Mouse (Mus musculus) midbrain, embryonic 11.5 days (tissue): Measurements from ENCODE around the gene Sfxn1. TPM values are rescaled to one million over a fixed set of nuclear protein-coding genes. Genes with fewer than 3 reads are reported as not detected.

Experiments used
- ATAC-seq: fragments of 200-750 bp; cut with Nextera tagmentation; 2 replicates; pipeline ENCODE4 v1.8.0; 2017; ENCODE audit warnings: moderate TSS enrichment, moderate library complexity; ENCODE audit not compliant: low FRiP score
- DNase-seq: peaks from one replicate; pipeline ENCODE4 v3.0.0; 2015; ENCODE audit warnings: low spot score; ENCODE audit errors: missing footprints
- H3K27ac ChIP-seq: fragments of 300-500 bp; sonication (generic); 2 replicates; pipeline ENCODE4 v1.5.1; 2014; ENCODE audit warnings: low read depth, low read length
- H3K27me3 ChIP-seq: fragments of 300-500 bp; sonication (generic); 2 replicates; pipeline ENCODE4 v1.6.1; 2014; ENCODE audit warnings: mild to moderate bottlenecking, low read length, moderate library complexity, mixed read lengths; ENCODE audit not compliant: control insufficient read depth, insufficient read depth
- H3K36me3 ChIP-seq: fragments of 300-500 bp; sonication (generic); 2 replicates; pipeline ENCODE4 v1.6.1; 2014; ENCODE audit warnings: mild to moderate bottlenecking, low read length, moderate library complexity, mixed read lengths; ENCODE audit not compliant: control insufficient read depth, insufficient read depth
- H3K4me1 ChIP-seq: fragments of 300-500 bp; sonication (generic); 2 replicates; pipeline ENCODE4 v1.6.1; 2014; ENCODE audit warnings: low read length; ENCODE audit not compliant: control insufficient read depth, insufficient read depth
- H3K4me2 ChIP-seq: fragments of 300-500 bp; sonication (generic); 2 replicates; pipeline ENCODE4 v1.6.1; 2014; ENCODE audit warnings: mild to moderate bottlenecking, moderate library complexity
- H3K4me3 ChIP-seq: fragments of 300-500 bp; sonication (generic); 2 replicates; pipeline ENCODE4 v1.5.1; 2014; ENCODE audit warnings: low read depth, low read length
- H3K9ac ChIP-seq: fragments of 300-500 bp; sonication (generic); 2 replicates; pipeline ENCODE4 v1.6.1; 2014; ENCODE audit warnings: low read length
- H3K9me3 ChIP-seq: fragments of 300-500 bp; sonication (generic); 2 replicates; pipeline ENCODE4 v1.6.1; 2016; ENCODE audit warnings: low read length; ENCODE audit not compliant: control insufficient read depth
- WGBS: fragments of 180-500 bp; shearing (Covaris S2); extraction: QIAGEN DNeasy Blood & Tissue Kit; methylation state at CpG from one replicate; pipeline ENCODE4 v1.1.7; 2014; 5-methylcytosine and 5-hydroxymethylcytosine counted together
- polyA plus RNA-seq: library from polyadenylated mRNA; unstranded; fragments of >200 nt; fragmentation: Nextera tagmentation; extraction: Ambion mirVana; gene quantifications from 2 replicates; pipeline ENCODE4 v1.2.1, GENCODE M21; 2014

Sfxn1 gene
- 92.7 and 94.9 TPM in 2 replicates for polyA plus RNA-seq

- Histone ChIP-seq H3K4me3 (peak within 1 kb of the TSS; percentile 61), H3K36me3 (no peaks in the 10 kb centered on the region), H3K27me3 (no peaks in the 10 kb centered on the region), H3K4me1 (peaks cover 19% of the 10 kb centered on the region), H3K4me2 (peak within 1 kb of the TSS; percentile 70), H3K9me3 (no peaks in the 10 kb centered on the region), H3K27ac (no peak within 1 kb of the TSS), H3K9ac (peak within 1 kb of the TSS; percentile 79)
- DNase-seq = peak; percentile 98
- WGBS = under 1% methylated on average over 74 of the region's 74 CpGs
- ATAC-seq = peak; percentile 85
Measured at GRCm38 (mm10) chr13:54071606-54072331, at the start of gene Sfxn1. TSS of gene Sfxn1 (plus strand) at chr13:54071869.

GRCm38 (mm10) chr13:54023311-54023710 lies 48.4 kb upstream of the Sfxn1 start:
- Histone ChIP-seq H3K27me3 (no peaks in the 10 kb centered on the region), H3K9ac (no peak overlapping the region), H3K27ac (no peak overlapping the region), H3K4me3 (no peak overlapping the region), H3K36me3 (no peaks in the 10 kb centered on the region), H3K4me2 (no peak overlapping the region), H3K9me3 (no peaks in the 10 kb centered on the region), H3K4me1 (no peaks in the 10 kb centered on the region)
- no peak for ATAC-seq
- DNase-seq = no peak
- WGBS = 82% methylated on average over 5 of the region's 5 CpGs

GRCm38 (mm10) chr13:54027079-54027478 lies 44.6 kb upstream of the Sfxn1 start:
- Histone ChIP-seq H3K9me3 (no peaks in the 10 kb centered on the region), H3K4me3 (no peak overlapping the region), H3K9ac (no peak overlapping the region), H3K27ac (no peak overlapping the region), H3K4me2 (no peak overlapping the region), H3K4me1 (no peaks in the 10 kb centered on the region), H3K27me3 (no peaks in the 10 kb centered on the region), H3K36me3 (no peaks in the 10 kb centered on the region)
- no peak for ATAC-seq
- DNase-seq = no peak
- WGBS = 83% methylated on average over 7 of the region's 7 CpGs

GRCm38 (mm10) chr13:54033653-54034052 lies 38.0 kb upstream of the Sfxn1 start:
- no peak for ATAC-seq
- 84% methylated on average over 4 of the region's 4 CpGs for WGBS

DNA sequence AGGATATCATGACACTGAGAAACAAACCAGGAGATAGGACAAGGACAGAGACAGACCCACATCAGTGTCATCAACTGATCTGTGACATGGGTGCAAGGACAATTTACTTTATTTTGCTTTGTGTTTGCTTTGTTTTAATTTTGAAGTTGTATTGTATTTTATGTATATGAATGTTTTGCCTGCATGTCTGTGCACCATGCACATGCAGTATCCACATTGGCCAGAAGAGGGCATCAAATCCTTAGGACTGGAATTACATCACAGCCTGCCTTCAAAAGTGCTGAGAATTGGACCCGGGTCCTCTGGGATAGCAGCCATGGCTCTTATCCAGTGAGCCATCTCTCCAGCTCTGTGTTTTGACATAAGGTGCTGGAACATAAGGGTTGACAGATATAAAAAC lies 36.1 kb upstream of the Sfxn1 start:
- no peak overlapping the region for H3K4me3 ChIP-seq
- no peak overlapping the region for H3K9ac ChIP-seq
- no peak for DNase-seq
- H3K27ac ChIP-seq = no peak overlapping the region
- H3K9me3 ChIP-seq = no peaks in the 10 kb centered on the region
- H3K36me3 ChIP-seq = no peaks in the 10 kb centered on the region
- H3K4me2 ChIP-seq = no peak overlapping the region
- WGBS = 77% methylated on average over 1 of the region's 1 CpGs
- no peaks in the 10 kb centered on the region for H3K27me3 ChIP-seq
- no peak for ATAC-seq
- no peaks in the 10 kb centered on the region for H3K4me1 ChIP-seq

More at GRCm38 (mm10) chr13:54033653-54034052, 38.0 kb upstream of the Sfxn1 start:
- Histone ChIP-seq H3K4me1 (no peaks in the 10 kb centered on the region), H3K9me3 (no peaks in the 10 kb centered on the region), H3K27me3 (no peaks in the 10 kb centered on the region), H3K36me3 (no peaks in the 10 kb centered on the region), H3K27ac (no peak overlapping the region), H3K4me2 (no peak overlapping the region), H3K9ac (no peak overlapping the region), H3K4me3 (no peak overlapping the region)
- no peak for DNase-seq

DNA sequence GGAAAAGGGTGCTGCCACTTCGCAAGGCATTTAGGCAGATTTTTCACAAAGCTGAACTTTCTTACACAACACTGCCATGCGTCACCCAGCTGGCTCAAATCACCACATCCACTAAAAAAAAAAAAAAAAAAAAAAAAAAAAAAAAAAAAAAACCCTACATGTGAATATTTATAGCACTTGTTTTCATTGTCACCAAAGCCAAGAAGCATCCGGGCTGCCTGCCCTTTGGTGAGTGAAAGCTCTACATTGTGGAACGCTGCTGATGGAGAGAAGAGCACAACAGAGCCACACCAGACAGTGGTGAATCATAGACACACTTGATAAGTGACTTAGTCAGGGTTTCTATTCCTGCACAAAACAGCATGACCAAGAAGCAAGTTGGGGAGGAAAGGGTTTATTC lies 33.7 kb upstream of the Sfxn1 start:
- WGBS = 89% methylated on average over 4 of the region's 4 CpGs
- Histone ChIP-seq H3K9ac (no peak overlapping the region), H3K4me2 (no peak overlapping the region), H3K27me3 (no peaks in the 10 kb centered on the region), H3K4me3 (no peak overlapping the region), H3K4me1 (no peaks in the 10 kb centered on the region), H3K9me3 (no peaks in the 10 kb centered on the region), H3K27ac (no peak overlapping the region), H3K36me3 (no peaks in the 10 kb centered on the region)
- no peak for DNase-seq
- ATAC-seq = no peak

DNA sequence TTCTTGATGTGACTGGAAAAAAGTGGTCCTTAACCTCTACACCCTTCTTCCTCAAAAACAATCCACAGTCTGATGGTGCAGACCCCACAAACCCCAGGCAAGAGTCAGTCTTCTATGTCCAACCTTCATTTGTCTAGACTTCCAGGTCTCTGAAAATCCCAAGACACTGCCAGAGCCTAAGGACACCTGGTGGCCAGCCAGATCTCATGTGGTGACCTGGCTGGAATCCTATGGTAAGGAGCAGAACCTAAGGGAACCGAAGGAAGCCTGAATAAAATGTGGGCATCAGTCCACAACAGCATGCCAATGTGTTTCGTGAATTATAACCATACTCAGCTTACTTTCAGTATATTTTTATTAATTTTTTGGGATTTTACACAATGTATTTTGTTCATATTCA lies 31.4 kb upstream of the Sfxn1 start:
- no peak for DNase-seq
- Histone ChIP-seq H3K9ac (no peak overlapping the region), H3K4me2 (no peak overlapping the region), H3K9me3 (no peaks in the 10 kb centered on the region), H3K27me3 (no peaks in the 10 kb centered on the region), H3K27ac (no peak overlapping the region), H3K36me3 (no peaks in the 10 kb centered on the region), H3K4me3 (no peak overlapping the region), H3K4me1 (no peaks in the 10 kb centered on the region)
- 89% methylated on average over 2 of the region's 2 CpGs for WGBS
- ATAC-seq = no peak

- H3K27me3 ChIP-seq = peaks cover 2% of the 10 kb centered on the region
- no peak overlapping the region for H3K9ac ChIP-seq
- 62% methylated on average over 7 of the region's 7 CpGs for WGBS
- ATAC-seq (no peak), DNase-seq (no peak)
- no peaks in the 10 kb centered on the region for H3K36me3 ChIP-seq
- no peak overlapping the region for H3K4me2 ChIP-seq
- H3K27ac ChIP-seq = no peak overlapping the region
- H3K4me1 ChIP-seq = no peaks in the 10 kb centered on the region
- H3K4me3 ChIP-seq = no peak overlapping the region
- H3K9me3 ChIP-seq = no peaks in the 10 kb centered on the region
Measured at GRCm38 (mm10) chr13:54048679-54049352, 22.9 kb upstream of the Sfxn1 start.

GRCm38 (mm10) chr13:54051641-54052040 lies 20.0 kb upstream of the Sfxn1 start:
- Histone ChIP-seq H3K27me3 (peaks cover 21% of the 10 kb centered on the region), H3K4me3 (no peak overlapping the region), H3K4me2 (no peak overlapping the region), H3K4me1 (peaks cover 7% of the 10 kb centered on the region), H3K36me3 (no peaks in the 10 kb centered on the region), H3K9ac (no peak overlapping the region), H3K27ac (no peak overlapping the region), H3K9me3 (no peaks in the 10 kb centered on the region)
- WGBS = 37% methylated on average over 7 of the region's 7 CpGs
- no peak for ATAC-seq
- no peak for DNase-seq
